Mouse (Mus musculus): ENCODE measurements at regions not wholly inside any gene's neighbourhood (a gene's known extent, or its start where the extent isn't known, plus 50 kb on each side); places are given as distances from the start of the nearest gene placed in this dataset.

DNA sequence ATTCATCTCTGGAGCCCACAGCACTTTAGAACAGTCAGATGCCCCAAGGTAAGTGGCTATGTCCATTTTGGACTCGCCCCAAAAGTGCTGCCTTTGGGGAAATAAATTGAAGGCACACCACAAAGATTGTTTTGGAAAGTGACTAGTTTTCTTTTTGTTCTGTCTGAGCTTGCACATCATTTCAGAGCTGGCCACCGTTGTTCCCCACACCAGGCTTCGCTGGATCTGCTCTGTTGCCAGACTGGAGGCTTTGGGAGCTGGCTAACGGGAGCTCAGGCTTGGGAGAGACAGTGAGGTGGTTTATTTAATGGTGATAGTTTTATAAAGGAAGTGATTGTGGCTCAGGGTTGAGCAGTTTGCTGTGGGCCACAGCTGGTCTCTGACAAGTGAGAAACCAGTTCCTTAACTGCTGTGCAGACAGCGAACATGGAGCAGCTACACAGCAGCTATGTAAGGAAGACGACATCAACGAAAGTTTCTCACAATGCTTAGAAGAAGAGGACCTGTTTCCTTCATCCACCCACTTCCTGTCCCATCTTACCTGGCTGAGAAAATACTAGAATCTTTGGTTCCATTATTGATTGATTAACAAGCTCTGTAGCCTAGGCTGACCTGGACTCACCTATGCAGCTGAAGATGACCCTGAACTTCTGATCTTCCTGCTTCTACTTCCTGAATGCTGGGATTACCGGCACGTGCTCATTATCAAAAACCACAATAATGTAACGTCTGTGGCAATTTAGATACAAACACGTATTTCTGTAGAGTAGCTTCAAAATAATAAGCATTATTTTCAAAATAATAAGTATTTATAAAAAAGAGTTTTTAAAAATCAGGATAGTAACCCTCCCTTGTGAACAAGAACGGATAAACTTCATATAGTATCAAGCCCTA is 229.1 kb upstream of the Jade1 start:
- Histone ChIP-seq H3K36me3 (no peaks in the 10 kb centered on the region), H3K27me3 (ENCODE audit: low read depth, poor library complexity, severe bottlenecking) (no peaks in the 10 kb centered on the region), H3K27ac (replicated peaks) (no peak overlapping the region), H3K4me3 (no peak overlapping the region), H3K4me1 (no peaks in the 10 kb centered on the region), H3K9me3 (replicated peaks) (no peaks in the 10 kb centered on the region)
- WGBS, result 89% methylated on average over 12 of the region's 12 CpGs
- no peak for DNase-seq (ENCODE audit: low spot score)

GRCm38 (mm10) chr3:41321808-41322207 is 233.7 kb upstream of the Jade1 start:
- DNase-seq (ENCODE audit: low spot score), result no peak
- H3K36me3 ChIP-seq, result no peaks in the 10 kb centered on the region
- WGBS, result 89% methylated on average over 1 of the region's 1 CpGs

DNA sequence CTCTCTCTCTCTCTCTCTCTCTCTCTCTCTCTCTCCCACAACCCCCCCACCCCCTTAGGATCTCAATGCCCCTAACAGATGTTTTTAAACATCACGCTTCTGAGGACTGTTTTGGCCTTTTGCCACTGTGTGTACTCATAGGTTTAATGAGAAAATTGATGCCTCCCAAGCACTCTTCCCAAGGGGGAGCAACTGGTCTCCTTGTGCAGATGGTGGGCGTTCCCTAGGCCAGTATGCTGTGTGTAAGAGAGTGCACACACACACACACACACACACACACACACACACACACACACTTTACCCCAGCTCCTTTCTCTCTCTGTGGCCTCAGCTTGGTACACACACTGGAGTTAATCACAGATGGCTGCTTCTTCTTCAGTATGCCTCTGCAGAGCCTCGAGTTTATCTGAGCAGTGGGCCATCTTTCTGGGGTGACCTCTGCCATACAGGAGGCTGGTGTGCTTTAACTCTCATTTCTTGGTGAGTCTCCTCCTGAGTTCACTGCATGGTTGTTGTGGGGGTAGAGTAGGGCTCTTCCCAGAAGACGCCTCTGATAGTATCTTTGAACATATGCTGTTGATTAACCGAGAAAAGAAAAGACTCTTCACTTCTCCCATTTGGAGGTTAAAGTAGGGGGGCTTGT is 236.2 kb upstream of the Jade1 start:
- no peaks in the 10 kb centered on the region for H3K27me3 ChIP-seq (ENCODE audit: low read depth, poor library complexity, severe bottlenecking)
- H3K9me3 ChIP-seq (replicated peaks), result no peaks in the 10 kb centered on the region
- H3K27ac ChIP-seq (replicated peaks), result no peak overlapping the region
- no peak for DNase-seq (ENCODE audit: low spot score)
- WGBS, result 72% methylated on average over 5 of the region's 5 CpGs
- no peak overlapping the region for H3K4me3 ChIP-seq
- no peaks in the 10 kb centered on the region for H3K4me1 ChIP-seq
- H3K36me3 ChIP-seq, result no peaks in the 10 kb centered on the region

More at GRCm38 (mm10) chr3:41321808-41322207, 233.7 kb upstream of the Jade1 start:
- Histone ChIP-seq H3K27me3 (ENCODE audit: low read depth, poor library complexity, severe bottlenecking) (no peaks in the 10 kb centered on the region), H3K4me1 (no peaks in the 10 kb centered on the region), H3K4me3 (no peak overlapping the region), H3K9me3 (replicated peaks) (no peaks in the 10 kb centered on the region), H3K27ac (replicated peaks) (no peak overlapping the region)

- H3K36me3 ChIP-seq, result no peaks in the 10 kb centered on the region
- WGBS, result 76% methylated on average over 12 of the region's 12 CpGs
- H3K27ac ChIP-seq (replicated peaks), result no peak overlapping the region
- H3K27me3 ChIP-seq (ENCODE audit: low read depth, poor library complexity, severe bottlenecking), result no peaks in the 10 kb centered on the region
- H3K4me1 ChIP-seq, result no peaks in the 10 kb centered on the region
- DNase-seq (ENCODE audit: low spot score), result no peak
- no peak overlapping the region for H3K4me3 ChIP-seq
- no peaks in the 10 kb centered on the region for H3K9me3 ChIP-seq (replicated peaks)
Observed at GRCm38 (mm10) chr3:41318232-41319131, 235.6 kb upstream of the Pgrmc2 start.

DNA sequence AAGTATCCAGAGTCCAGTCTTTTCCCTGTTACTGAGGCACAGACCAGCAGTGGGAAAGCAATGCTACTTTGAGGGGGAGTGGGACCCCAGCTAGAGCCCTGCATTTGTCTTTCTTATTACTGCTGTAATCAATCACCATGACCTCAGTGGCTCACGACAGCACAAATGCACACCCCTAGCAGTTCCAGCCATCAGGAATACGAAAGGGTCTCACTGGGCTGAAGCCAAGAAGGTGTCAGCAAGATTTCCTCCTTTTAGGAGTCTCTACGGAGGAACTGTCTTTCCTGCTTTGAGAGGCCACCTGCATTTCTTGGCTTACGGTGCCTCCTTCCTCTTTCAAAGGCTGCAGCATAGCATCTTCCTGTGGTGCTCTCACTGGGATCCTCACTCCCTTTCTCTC is 234.3 kb upstream of the Pgrmc2 start:
- Histone ChIP-seq H3K4me3 (no peak overlapping the region), H3K4me1 (no peaks in the 10 kb centered on the region), H3K27me3 (ENCODE audit: low read depth, poor library complexity, severe bottlenecking) (no peaks in the 10 kb centered on the region), H3K27ac (replicated peaks) (no peak overlapping the region), H3K36me3 (no peaks in the 10 kb centered on the region), H3K9me3 (replicated peaks) (no peaks in the 10 kb centered on the region)
- no peak for DNase-seq (ENCODE audit: low spot score)
- WGBS, result 86% methylated on average over 4 of the region's 4 CpGs

- 96% methylated on average over 6 of the region's 6 CpGs for WGBS
- no peaks in the 10 kb centered on the region for H3K4me1 ChIP-seq
- H3K27me3 ChIP-seq (ENCODE audit: low read depth, poor library complexity, severe bottlenecking), result no peaks in the 10 kb centered on the region
- no peaks in the 10 kb centered on the region for H3K36me3 ChIP-seq
- no peak overlapping the region for H3K4me3 ChIP-seq
- DNase-seq (ENCODE audit: low spot score), result no peak
- no peaks in the 10 kb centered on the region for H3K9me3 ChIP-seq (replicated peaks)
- H3K27ac ChIP-seq (replicated peaks), result no peak overlapping the region
Observed at GRCm38 (mm10) chr3:41312492-41312891, 229.6 kb upstream of the Pgrmc2 start.

DNA sequence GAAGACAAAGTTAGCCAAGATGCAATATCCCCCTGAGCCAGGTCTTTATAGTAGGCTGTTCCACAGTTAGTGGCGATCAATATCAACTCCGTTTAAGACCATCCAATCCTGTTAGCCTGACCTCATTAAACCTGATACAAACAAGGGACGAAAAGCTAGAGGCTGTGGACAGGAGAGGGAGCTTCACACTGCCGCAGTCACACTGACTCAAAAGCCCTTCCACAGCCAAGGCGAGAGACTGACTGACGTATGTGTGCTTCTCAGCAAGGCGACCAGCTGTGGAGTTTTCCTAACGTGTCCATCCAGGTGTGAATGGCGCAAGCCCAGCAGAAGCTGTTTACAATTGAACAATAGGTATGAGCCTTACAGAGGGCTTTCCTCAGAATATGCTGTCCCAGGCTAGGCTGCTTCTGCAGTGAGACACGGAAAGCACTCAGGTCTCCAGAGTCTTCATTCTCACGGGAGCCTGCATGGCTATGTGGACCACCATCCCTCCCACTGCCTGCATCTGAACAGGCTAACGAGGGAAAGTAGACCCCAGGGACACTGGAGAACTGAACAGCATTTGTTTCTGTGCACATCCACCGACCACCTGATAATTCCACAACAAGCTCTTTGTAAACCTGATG is 224.7 kb upstream of the Pgrmc2 start:
- Histone ChIP-seq H3K27ac (replicated peaks) (no peak overlapping the region), H3K36me3 (no peaks in the 10 kb centered on the region), H3K4me1 (no peaks in the 10 kb centered on the region), H3K27me3 (ENCODE audit: low read depth, poor library complexity, severe bottlenecking) (no peaks in the 10 kb centered on the region), H3K4me3 (no peak overlapping the region), H3K9me3 (replicated peaks) (no peaks in the 10 kb centered on the region)
- 84% methylated on average over 13 of the region's 13 CpGs for WGBS
- DNase-seq (ENCODE audit: low spot score), result no peak

- 89% methylated on average over 3 of the region's 3 CpGs for WGBS
- H3K4me1 ChIP-seq, result no peaks in the 10 kb centered on the region
- H3K36me3 ChIP-seq, result no peaks in the 10 kb centered on the region
- DNase-seq (ENCODE audit: low spot score), result no peak
- H3K9me3 ChIP-seq (replicated peaks), result no peaks in the 10 kb centered on the region
- no peaks in the 10 kb centered on the region for H3K27me3 ChIP-seq (ENCODE audit: low read depth, poor library complexity, severe bottlenecking)
- H3K4me3 ChIP-seq, result no peak overlapping the region
- H3K27ac ChIP-seq (replicated peaks), result no peak overlapping the region
Observed at GRCm38 (mm10) chr3:41302805-41303204, 220.0 kb upstream of the Pgrmc2 start.

DNA sequence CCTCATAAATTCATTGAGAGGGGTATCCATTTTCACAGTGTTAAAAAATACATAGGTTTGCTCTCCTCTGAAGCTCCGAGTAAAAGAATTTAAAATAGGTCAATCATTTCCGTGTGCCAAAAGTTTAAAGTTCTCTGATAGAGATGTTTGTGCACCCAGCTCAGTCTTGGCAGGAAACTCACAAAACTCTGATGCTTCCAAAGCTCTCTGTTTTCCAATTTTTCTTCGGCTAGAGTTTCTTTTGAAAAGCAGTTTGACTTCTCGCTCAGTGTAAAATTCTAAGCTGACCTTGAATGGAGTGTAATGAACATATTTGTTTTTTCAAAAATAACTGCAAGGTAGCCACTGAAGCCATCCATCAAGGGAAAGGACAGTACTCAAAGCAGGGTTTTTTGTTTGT is 215.9 kb upstream of the Pgrmc2 start:
- Histone ChIP-seq H3K9me3 (replicated peaks) (no peaks in the 10 kb centered on the region), H3K27ac (replicated peaks) (no peak overlapping the region), H3K4me3 (no peak overlapping the region), H3K36me3 (no peaks in the 10 kb centered on the region), H3K27me3 (ENCODE audit: low read depth, poor library complexity, severe bottlenecking) (no peaks in the 10 kb centered on the region), H3K4me1 (no peaks in the 10 kb centered on the region)
- DNase-seq (ENCODE audit: low spot score), result no peak
- 89% methylated on average over 4 of the region's 4 CpGs for WGBS

DNA sequence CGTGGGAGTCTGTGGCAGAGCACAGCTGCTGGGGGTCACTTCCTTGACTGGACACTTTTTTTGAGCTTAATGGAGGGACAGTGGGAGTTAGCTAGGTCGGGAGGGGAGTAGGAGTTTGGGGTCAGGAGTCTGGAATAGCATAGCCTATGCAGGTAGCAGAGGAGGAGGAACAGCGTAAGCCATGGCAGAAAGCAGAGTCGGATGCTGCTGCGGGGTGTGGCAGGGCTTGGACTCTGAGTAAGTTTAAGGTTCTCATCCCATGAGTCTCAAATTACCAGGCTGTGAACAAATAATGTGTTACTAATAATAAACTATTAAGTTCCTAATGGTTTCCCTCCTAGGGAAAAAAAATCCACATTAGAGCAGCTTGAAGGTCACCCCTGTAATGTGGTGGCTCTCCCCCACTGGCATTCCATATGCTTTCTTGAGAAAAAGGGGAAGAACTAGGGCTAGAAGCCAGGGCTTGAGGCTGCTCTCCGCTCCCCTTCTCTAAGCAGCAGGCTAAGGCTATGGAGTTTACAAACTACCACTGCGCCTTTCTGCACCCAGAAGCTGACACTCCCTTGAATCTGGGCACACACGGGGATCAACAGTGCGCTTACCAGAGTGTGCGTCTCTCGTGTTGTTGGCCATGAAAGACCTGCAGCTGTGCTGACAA is 213.4 kb upstream of the Pgrmc2 start:
- Histone ChIP-seq H3K4me3 (no peak overlapping the region), H3K36me3 (no peaks in the 10 kb centered on the region), H3K4me1 (no peaks in the 10 kb centered on the region), H3K27me3 (ENCODE audit: low read depth, poor library complexity, severe bottlenecking) (no peaks in the 10 kb centered on the region), H3K9me3 (replicated peaks) (no peaks in the 10 kb centered on the region), H3K27ac (replicated peaks) (no peak overlapping the region)
- 84% methylated on average over 11 of the region's 11 CpGs for WGBS
- DNase-seq (ENCODE audit: low spot score), result no peak

DNA sequence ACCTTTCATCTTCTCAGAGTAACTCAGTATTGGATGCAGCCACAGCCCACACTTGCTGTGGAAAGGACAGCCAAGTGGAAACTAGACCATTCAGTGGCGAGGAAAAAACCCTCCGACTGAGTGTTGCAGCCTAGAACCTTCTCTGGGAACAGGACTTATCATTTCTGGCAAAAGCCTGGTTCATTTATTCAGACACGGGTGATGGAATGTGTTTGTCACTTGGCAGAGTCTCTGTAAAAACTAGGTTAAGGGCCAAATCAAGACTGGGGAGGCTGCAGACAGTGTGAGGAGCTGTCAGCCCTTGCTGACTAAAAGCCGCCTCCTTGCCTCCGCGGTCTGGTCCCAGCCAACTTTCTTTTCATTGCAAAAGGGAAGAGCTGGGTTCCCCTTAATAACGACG is 212.3 kb upstream of the Pgrmc2 start:
- Histone ChIP-seq H3K4me3 (no peak overlapping the region), H3K9me3 (replicated peaks) (no peaks in the 10 kb centered on the region), H3K36me3 (no peaks in the 10 kb centered on the region), H3K27ac (replicated peaks) (no peak overlapping the region), H3K27me3 (ENCODE audit: low read depth, poor library complexity, severe bottlenecking) (no peaks in the 10 kb centered on the region), H3K4me1 (no peaks in the 10 kb centered on the region)
- WGBS, result 81% methylated on average over 8 of the region's 8 CpGs
- DNase-seq (ENCODE audit: low spot score), result no peak
